Mouse (Mus musculus) testis, postnatal 14 days (tissue): ENCODE measurements around the gene Gm45837.
A peak's percentile ranks its signal among the peaks of the same experiment; 100 is the strongest.

Source experiments
- DNase-seq: peaks from one replicate; pipeline ENCODE4 v3.0.0; 2021; ENCODE audit warnings: low spot score

Gm45837 gene

GRCm38 (mm10) chr7:101465850-101466580, 55.3 kb downstream of the Gm45837 start:
- no peak for DNase-seq

- no peak for DNase-seq
These were observed 55.9 kb downstream of the Gm45837 start for GRCm38 (mm10) chr7:101466581-101467081.

GRCm38 (mm10) chr7:101471423-101471822, 60.7 kb downstream of the Gm45837 start:
- no peak for DNase-seq

DNA sequence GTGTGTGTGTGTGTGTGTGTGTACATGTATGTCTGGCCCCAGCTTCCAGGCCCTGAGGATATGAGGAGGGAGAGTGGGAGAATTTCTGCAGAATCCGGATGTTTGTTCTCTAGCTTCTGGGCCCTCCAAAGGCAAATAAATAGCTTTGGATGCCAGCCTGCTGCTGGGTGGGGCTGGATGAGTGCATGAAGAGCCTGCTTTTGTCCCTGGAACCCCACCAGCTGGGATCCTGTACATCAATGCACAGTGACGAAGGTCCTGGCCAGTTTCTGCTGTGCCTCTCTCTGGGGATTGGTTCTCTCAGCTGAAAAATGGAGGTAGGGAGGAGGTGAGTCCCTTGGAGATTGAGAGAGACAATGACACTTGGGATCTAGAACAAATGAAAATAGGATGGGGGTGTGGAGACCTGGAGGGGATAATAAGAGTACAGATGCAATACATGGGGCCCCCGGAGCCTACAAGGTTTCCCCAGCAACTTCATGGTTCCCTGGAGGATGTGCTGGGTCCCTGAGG, 61.3 kb downstream of the Gm45837 start:
- DNase-seq, result no peak

GRCm38 (mm10) chr7:101472598-101473558, 62.2 kb downstream of the Gm45837 start:
- DNase-seq, result no peak

- no peak for DNase-seq
These were observed 63.7 kb downstream of the Gm45837 start for GRCm38 (mm10) chr7:101474399-101474811.

DNA sequence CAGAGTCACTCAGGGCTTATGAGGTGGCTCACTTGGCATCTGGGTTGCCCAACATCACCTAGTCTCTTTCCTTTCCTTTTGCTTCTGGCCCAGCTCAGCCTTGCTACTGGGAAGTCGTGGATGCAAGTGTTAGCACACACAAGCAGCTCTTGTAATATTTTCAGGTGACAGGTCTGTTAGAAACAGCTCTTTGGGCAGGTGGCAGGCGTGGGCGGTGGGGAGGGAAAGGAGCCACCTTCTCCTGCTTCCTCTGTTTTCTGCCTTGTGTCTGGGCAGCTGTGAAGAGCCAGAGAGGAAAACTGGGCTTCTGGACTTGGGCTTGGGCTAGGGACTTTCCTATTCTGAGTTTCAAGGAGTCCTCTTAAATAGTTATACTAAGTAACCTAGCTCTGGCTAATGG, 65.3 kb downstream of the Gm45837 start:
- DNase-seq, result no peak

DNA sequence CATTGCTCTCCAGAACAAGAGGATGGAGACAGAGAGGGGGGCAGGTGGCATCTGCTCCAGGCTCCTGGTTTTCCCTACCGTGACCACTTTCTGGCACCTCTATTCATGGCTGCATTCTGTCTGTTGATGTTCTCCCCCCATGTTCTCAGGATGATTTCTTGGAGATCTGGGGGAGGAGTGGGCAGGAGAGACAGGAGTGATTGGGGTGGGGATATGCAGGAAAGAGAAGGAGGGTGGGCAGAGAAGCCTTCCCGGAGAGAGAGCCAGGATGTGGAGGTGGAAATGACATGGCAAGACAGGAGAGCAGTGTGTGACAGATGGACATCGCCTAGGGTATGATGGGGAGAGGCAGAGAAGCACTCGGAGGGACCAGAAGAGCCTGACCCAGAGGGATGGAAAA, 65.8 kb downstream of the Gm45837 start:
- no peak for DNase-seq

DNA sequence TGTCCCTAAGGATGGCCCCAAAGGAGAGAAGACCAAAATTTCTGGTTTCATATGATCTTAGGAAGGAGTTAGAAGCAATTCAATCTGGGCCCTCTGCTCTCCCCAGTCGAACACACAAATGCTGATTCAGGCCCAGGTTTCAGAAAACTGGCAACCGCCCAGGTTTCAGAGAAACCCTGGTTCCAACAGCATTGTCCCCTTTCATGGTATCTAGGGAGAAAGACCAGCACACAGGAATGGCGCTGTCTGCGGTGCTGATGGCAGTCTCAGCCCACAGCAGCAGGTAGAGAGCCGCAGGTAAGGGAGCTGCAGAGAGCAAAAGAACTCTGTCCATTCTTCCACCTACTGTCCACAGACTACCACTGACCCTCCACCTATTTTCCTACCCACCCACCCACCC, 66.5 kb downstream of the Gm45837 start:
- no peak for DNase-seq

GRCm38 (mm10) chr7:101478099-101478498, 67.4 kb downstream of the Gm45837 start:
- DNase-seq, result no peak

- DNase-seq, result no peak
These were observed 69.2 kb downstream of the Gm45837 start for GRCm38 (mm10) chr7:101479841-101480240.

DNA sequence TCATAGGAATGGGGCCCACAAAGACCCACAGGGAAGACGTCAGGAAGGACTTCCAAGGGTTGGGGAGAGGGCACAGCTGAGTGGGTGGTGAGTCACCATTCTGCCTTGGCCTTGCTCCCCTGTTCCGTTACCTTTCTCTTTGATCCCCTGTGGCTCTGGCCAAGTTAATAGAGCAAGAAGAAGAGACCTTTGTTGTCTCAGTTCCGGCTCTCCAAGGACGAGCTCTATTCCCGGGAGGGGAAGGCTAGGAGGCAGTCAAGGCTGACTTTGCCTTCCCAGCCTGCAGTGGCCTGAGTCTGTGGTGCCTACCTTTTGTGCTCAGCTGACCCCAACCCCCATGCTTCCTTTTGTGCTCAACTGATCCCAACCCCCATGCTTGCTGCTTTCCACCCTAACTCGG, 70.0 kb downstream of the Gm45837 start:
- DNase-seq, result no peak

DNA sequence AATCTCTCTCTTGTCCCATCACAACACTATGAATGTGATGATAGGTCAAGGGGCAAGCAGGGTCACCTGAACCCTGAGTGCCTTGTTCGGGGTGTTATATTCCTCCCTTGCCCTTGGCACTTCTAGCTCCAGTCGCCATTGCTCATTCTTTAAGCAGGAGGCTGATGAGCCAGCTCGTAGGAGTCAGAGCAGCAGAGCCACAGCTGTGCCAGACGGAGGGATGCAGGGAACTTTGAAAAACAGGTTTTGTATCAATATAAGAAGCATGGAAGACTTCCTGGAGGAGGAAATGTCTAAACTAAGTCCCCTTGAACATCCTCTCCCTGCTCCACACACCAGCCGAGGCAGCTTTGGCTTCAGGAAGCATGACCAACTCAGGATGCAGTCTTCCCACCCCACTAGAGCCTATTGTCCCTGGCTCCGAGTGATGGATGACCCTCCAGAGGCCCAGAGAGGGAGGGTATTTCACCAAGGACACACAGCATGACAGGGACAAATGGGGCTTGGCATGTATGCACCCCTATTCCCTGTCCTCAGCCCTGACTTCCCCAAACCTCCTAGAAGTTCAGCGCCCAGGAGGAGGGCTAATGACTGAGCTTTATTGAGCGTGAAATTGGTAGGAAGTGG, 71.3 kb downstream of the Gm45837 start:
- DNase-seq, result no peak

GRCm38 (mm10) chr7:101482499-101483081, 71.9 kb downstream of the Gm45837 start:
- no peak for DNase-seq

DNA sequence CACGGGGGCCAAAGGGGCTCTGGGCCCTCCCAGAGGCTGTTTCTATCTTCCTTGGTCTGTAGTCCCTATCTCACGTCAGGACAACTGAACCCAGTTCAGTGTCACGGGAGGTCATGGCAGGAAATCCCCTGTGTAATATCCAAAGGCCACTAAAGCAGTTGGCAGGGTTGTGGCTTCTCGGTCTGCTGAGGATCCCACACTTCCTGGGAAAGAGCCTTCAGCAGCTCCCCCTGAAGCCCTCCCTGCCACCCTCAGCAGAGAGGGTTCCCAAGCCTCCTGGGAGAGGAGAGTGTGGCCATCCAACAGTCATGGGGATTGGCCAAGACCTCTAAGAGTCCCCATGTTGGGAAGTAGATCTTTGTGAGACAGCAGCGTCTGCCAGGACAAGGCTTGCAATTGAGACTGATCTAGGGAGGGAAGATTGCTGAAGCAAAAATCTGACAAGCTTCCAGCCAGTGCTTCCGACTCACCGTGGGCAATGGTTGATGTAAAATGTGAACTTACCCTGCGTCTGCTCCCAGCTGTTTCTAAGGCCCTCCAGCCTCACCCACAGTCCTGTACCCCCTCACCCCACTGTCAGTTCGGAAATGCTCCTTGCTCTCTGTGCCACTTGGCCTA, 72.9 kb downstream of the Gm45837 start:
- DNase-seq, result no peak

- DNase-seq, result no peak
These were observed 76.4 kb downstream of the Gm45837 start for GRCm38 (mm10) chr7:101487102-101487501.

- DNase-seq, result no peak
These were observed 80.3 kb downstream of the Gm45837 start for GRCm38 (mm10) chr7:101490952-101491351.

DNA sequence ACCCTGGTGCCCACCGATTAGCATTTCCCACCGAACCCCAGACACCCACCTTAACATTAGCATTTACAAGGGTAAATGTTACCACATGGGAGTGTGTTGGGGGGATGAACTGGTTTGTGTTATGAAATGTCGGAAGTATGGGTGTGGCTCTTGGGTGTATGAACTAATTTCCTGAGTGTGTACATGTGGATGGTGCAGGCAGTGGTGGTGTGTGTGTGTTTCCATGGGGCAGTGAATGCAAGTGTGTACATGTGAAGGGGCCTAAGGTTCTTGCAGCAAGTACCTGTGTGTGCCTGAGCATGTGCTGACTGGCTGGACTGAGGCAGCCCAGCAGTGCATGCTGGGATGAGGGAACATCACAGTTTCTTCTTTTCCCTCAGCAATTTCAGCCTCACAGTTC, 87.7 kb downstream of the Gm45837 start:
- DNase-seq, result no peak

DNA sequence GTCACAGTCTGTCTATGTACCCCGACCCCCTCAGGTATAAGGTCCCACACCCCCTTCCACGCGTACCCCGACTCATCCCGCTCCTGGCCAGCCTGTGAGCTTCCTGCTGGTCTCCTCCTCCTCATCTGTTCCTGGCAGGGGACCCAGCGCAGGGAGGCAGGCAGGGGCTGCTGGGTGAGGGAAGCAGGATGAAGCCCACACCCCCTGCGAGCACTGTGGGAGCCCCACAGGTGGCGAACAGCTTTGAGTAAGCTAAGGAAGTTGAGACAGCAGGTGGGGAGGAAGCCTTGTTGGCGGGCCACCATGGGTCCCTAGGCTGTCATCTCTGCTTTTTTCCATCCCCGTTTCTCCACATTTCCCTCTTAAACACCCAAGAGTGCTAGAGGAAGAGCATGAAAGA, 88.6 kb downstream of the Gm45837 start:
- no peak for DNase-seq

DNA sequence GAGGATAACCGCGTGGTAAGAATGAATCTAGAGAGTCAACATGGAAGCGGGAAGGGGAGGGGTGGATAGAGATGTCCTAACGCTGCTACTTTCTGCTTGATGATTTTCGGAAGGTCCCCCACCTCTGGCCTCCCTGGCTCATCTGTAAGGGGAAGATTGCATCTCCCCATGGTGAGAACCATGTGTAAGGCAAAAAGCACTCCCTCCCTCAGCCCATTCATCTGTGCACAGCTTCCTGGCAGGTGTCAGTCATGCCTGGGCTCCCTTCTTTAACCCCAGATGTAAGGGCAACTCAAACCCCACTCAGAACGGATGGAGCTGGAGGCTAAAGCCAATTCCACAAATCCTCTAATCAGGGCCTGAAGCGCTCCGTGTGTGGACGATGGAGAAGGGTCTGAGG, 89.0 kb downstream of the Gm45837 start:
- no peak for DNase-seq

GRCm38 (mm10) chr7:101501236-101501635, 90.5 kb downstream of the Gm45837 start:
- DNase-seq, result peak; percentile 36
